Mouse (Mus musculus) stomach, postnatal 0 days (tissue): ENCODE data around the gene Naa35.

Experiments used
- CTCF ChIP-seq: IDR thresholded peaks from 2 replicates; pipeline ENCODE4 v1.5.1; 2016; ENCODE audit warnings: antibody characterized with exemption, low read depth, mild to moderate bottlenecking, moderate library complexity
- EP300 ChIP-seq: optimal IDR thresholded peaks from 2 replicates; pipeline ENCODE3; 2016; ENCODE audit warnings: antibody characterized with exemption

DNA sequence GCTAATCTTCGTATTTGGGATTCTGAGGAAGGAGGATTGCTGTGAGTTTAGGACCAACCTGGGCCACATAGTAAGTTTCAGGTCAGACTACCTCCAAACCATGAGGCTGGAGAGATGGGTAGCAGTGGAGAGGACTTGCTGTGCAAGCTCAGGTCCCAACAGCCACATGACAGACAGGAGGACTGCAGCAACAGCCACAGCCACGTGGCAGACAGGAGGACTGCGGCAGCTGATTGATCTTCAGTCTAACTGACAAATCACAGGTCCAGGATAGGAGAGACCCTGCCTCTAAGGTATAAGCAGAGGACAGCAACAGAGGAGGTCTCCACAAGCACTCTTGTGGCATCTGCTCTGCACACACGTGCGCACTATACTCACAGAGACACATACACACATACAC, 72.7 kb downstream of the Naa35 start:
- no peak for TF ChIP-seq CTCF
- TF ChIP-seq EP300 = no peak
